In the genomic region with DNA sequence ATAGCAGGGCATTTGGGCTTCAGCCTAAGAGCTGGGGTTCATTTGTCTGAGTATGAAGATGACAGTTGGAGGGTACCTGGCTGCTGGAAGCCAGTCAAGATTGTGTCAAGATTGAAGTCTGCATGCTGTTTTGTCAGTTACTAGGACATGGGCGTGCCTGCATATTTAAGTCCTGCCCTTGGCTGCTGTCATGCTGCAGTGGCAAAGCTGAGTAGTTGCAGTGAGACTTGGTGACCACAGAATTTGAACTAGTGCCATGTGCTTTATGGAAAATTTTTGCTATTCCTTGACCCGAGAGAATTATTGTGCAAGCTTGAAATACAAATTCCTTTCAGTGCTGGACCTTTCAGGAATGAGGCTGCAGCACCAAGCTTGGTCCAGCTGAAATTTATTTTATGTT, we compare ENCODE assay signal across 1 mouse cellular context.
TF ChIP-seq lines count a peak whose summit lies in the region.

No protein-coding gene starts in this region.

TF ChIP-seq in MEL, 35 proteins besides CTCF, POLR2A, EP300 and RAD21 (continued from another document):
- TF ChIP-seq ZMIZ1 (IDR thresholded peaks at IDR 0.05; ENCODE audit: low read depth, low read length) (no peak), E2F4 (IDR thresholded peaks at IDR 0.05; ENCODE audit: borderline replicate concordance, low read depth, low read length) (no peak), CHD2 (IDR thresholded peaks at IDR 0.05; ENCODE audit: low read length) (no peak), MYC (IDR thresholded peaks at IDR 0.05; ENCODE audit: low read depth, low read length) (0 out of 2 replicates have a peak, but pooled peaks have one; percentile 41), TAL1 (IDR thresholded peaks at IDR 0.05; ENCODE audit: low read length) (no peak), ZC3H11A (IDR thresholded peaks at IDR 0.05; ENCODE audit: low read depth, low read length) (no peak), TBP (IDR thresholded peaks at IDR 0.05; ENCODE audit: low read depth, low read length) (no peak), UBTF (IDR thresholded peaks at IDR 0.05; ENCODE audit: borderline replicate concordance, insufficient read depth, low read depth, low read length) (no peak), MEF2A (IDR thresholded peaks at IDR 0.05; ENCODE audit: extremely low read depth, insufficient replicate concordance, low read depth, low read length, poor library complexity, severe bottlenecking) (no peak), GATA1 (IDR thresholded peaks at IDR 0.05; ENCODE audit: low read depth, low read length) (peak; percentile 4; the same call in 1 of the 2 replicates)
